Mouse (Mus musculus) large intestine, adult 2 months (tissue): Measurements from ENCODE around the gene Mllt6. TPM values are rescaled to one million over a fixed set of nuclear protein-coding genes. Genes with fewer than 3 reads are reported as not detected.

ENCODE experiments used
- DNase-seq: peaks from one replicate; pipeline ENCODE4 v3.0.0-alpha.2; 2012; ENCODE audit warnings: low read depth, low spot score
- WGBS: fragments of 180-500 bp; shearing (Covaris S2); methylation state at CpG from one replicate; pipeline ENCODE4 v1.1.7; 2018; 5-methylcytosine and 5-hydroxymethylcytosine counted together
- polyA plus RNA-seq: library from polyadenylated mRNA; depleted of rRNA; stranded (reverse); fragments of >200 nt; gene quantifications from 2 replicates; pipeline ENCODE4 v1.2.3, GENCODE M21; 2012

Mllt6 gene
- polyA plus RNA-seq, 1 experiment: 15.8 TPM

DNA sequence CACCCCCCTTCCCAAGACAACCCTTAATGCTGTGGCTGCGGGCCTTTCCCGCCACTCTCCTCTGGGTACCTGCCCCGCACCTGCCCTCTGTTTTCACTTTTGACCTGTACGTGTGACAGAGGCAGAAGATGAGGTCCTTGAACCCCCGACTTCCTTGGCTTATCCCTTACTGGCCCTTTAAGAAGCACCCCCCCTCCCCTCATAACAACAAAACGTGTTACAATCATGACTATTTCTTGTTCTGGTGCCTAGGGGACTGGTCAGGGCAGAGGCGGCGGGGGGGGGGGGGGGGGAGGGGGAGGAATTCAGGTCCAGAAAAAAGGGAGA, 1.1 kb downstream of the Mllt6 start:
- DNase-seq: no peak
- WGBS: 2% methylated on average over 7 of the region's 8 CpGs

DNA sequence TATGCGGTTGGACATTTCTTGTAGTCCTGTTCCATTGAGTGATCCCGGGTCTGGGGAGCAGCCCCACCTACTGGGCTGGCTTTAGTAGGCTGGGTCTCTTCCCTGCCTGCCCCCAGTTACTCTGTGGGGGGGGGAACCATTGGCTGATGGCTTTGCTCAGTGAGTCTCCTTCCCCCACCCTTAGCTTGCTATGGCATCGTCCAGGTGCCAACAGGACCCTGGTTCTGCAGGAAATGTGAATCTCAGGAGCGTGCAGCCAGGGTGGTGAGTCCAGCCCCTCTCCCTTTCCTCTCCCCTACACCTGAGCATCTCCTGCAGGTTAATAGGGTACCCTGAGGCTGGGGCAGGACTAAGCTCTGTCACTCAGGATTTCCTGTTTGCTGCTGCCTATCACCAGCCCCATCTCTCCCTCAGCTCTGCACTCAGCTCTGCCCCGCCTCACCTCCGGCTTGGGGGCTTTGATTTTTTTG, 1.6 kb downstream of the Mllt6 start:
- DNase-seq: no peak
- 42% methylated on average over 6 of the region's 6 CpGs for WGBS

DNA sequence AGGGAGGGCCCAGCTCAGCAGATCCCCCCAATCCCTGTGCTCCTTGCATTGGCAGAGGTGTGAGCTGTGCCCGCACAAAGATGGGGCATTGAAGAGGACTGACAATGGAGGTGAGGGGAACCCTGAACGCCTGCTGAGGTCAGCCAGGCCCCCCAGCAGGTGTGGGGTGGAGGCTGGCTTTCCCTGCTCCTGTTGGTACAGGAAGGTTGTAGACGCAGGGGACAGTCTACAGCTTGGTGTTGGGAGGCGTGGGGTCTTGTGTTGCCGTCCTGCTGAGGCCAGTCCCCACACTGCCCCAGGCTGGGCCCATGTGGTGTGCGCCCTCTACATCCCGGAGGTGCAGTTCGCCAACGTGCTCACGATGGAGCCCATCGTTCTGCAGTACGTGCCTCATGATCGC, 2.2 kb downstream of the Mllt6 start:
- WGBS: 93% methylated on average over 13 of the region's 13 CpGs
- no peak for DNase-seq

DNA sequence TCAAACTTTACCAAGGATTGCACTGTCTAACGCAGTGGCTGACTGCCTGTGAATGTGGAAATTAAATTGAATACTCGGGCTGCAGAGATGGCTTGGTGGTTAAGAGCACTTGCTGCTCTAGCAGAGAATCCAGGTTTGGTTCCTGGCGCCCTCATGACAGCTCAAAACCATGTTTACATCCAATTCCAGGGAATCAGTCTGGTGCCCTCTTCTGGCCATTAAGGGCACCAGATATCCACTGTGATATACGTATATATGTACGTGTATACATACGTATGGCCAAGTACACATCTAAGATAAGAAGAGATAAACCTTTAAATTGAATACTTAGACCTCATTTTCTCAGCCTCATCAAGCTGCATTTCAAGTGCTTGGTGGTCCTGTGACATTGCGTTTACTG, 3.0 kb downstream of the Mllt6 start:
- WGBS: 94% methylated on average over 7 of the region's 7 CpGs
- no peak for DNase-seq

DNA sequence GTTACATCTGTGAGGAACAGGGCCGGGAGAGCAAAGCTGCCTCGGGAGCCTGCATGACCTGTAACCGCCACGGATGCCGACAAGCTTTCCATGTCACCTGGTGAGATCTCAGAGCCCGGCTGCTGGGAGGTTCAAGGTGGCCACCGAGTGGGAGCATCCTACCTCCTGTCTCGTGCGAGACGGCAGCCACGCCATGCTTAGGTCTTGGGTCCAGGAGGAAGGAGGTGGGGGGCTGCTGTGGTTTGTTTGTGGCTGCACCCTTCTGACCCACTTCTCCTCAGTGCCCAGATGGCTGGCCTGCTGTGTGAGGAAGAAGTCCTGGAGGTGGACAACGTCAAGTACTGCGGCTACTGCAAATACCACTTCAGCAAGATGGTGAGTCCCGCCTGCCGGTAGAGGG, 3.6 kb downstream of the Mllt6 start:
- WGBS: 92% methylated on average over 15 of the region's 15 CpGs
- DNase-seq: no peak

DNA sequence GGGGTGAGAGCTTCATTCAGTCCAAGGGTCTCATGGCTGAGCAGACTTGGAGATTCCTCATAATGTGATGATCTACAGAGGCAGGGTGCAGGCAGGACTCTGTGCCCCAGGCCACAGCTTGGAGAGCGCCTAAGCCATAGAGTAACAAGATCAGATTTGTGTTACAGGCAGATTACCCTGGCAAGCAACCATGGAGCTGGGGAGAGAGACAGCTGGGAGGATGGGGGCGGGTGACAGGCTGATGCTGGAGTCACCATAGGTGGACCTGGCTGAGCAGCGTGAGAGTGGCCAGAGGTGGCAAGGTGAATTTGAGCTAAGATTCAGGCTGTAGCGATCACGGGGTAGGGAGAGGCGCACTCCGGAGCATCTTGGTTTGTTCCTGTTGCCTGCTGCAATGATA, 4.9 kb downstream of the Mllt6 start:
- WGBS: 93% methylated on average over 7 of the region's 7 CpGs

DNA sequence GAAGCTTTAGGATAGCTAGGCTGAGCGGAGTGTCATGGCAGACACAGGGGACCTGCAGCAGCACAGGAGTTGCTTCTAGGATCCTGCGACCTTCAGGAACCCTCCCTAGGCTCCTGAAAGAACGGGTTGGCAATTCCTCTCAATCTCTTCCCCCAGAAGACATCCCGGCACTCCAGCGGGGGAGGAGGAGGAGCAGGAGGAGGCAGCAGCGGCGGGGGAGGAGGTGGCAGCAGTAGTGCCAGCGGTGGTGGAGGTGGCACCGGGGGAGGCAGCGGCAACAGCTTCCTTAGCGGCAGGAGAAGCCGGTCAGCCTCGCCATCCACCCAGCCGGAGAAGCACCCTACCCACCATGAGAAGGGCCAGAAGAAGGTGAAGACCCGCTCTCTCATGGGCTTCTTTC, 6.1 kb downstream of the Mllt6 start:
- 71% methylated on average over 15 of the region's 15 CpGs for WGBS
- DNase-seq: no peak

More for the DNA sequence above, 4.9 kb downstream of the Mllt6 start:
- no peak for DNase-seq

DNA sequence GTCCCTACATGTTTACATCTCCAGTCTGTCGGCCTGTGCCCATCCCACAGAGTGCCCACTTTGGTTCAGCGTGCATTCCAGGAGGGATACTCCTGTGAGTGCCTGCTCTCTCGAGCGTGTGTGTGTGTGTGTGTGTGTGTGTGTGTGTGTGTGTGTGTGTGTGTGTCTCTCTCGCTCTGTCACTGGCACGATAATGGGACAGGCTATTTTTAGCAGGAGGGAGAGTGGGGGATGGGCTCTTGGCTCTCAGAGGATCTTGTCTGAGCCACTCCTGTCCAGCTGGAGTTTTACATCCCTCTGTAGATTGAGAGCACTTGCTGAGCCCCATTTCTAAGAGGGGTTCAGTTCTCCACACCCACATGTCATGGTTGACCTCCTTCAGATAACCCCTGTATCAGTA, 6.6 kb downstream of the Mllt6 start:
- WGBS: 53% methylated on average over 6 of the region's 6 CpGs
- no peak for DNase-seq

DNA sequence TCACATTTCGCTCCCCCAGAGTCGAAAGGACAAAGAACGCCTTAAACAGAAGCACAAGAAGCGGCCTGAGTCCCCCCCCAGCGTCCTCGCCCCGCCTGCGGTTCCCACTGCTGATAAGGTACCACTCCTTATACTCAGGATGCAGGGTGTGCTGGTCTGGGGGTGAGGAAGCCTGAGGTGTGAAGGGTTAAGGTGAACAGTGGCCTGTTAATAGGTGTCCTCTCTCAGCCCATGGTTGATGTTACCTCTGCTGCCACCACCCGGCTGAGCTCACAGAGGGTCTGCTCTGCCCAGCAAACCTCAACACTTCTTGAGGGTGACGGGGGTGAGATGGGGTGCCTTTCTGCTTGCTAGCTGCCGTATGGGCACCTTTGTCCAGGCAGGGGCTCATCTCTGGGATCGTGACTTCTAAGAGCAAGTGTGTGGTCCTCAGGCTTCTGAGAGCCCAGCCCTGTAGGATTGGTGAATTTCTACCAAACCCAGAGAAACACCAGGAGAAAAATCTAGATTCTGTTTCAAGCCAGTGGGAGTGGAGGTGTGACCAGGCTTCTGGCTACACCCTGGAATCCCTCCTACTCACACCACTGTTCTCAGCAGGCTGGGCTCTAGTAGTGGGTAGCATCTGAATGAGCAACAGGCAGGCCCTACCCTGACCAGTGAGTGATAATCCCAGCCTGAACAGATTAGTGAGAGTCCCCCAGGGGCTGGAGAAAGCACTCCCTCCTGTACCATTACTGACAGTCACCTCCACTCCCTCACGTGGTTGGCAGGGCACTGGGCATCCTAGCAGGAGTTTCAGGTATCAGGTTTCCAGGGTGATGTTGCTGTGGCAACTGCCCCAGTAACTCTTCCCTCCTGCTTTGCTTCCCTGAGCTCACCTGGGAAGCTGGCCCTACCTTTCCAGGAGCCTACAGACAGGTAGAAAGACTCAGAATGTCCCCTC, 7.3 kb downstream of the Mllt6 start:
- 77% methylated on average over 13 of the region's 13 CpGs for WGBS
- no peak for DNase-seq

DNA sequence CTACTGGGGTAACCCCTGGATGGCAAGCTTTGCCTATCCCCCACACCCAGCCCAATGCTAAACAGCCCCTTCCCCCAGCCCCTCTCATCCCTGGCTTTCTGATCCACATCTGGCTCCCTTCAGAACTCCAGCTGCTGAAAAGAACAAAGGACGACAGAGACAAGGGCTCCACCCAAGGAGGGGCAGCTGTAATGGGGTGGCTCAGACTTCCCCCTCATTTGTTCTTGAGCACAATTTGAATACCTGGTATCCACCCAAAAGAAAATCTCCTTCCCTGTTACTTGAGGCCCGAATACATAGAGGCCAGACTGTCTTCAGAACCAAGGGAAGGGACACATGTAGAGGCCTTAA, 7.9 kb downstream of the Mllt6 start:
- DNase-seq: no peak
- WGBS: 60% methylated on average over 2 of the region's 2 CpGs

DNA sequence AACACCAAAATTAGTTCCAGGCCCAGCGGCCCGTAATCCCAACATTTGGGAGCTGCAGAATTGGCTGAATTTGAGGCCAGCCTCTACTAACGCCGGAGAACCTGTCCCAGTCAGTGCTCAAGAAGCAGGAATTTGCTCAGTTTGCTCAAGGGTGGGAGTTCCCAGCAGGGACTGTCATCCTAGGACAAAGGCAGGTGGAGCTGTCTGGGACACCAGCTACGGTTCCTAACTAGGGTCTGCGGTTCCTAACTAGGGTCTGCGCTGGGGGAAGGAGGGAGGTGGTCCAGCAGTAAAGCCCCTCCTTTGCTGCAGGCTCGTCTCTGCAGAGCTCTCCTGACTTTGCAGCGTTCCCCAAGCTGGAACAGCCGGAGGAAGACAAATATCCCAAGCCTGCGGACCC, 9.9 kb downstream of the Mllt6 start:
- WGBS: 89% methylated on average over 11 of the region's 11 CpGs
- no peak for DNase-seq

DNA sequence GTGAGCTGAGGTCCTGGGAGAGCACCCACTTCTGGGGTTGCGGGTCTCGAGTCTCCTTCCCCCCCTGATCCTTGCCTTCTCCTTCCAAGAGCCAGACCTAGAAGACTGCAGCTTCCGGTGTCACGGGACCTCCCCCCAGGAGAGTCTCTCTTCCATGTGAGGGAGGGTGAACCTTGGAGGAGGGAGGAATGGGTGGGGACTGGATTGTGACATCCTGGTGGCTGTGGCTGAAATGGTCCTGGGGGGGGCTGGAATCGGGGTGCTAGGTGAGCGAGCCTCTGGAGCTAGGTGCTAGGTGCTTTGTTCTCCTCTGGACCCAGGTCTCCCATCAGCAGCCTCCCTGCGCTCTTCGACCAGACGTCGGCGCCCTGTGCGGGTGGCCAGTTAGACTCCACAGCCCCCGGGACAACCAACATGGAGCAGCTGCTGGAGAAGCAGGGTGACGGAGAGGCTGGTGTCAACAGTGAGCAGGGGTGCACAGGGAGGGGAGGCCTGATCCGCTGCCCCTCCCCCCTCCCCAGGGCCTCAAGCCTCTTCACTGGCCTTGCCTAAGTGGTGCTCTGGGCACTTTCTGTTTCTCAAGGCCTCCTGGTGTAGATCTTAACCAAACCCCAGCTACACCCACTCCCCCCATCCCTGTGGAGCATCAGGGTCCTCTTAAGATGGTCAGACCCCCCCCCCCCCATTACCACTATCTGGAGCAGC, 13.0 kb downstream of the Mllt6 start:
- WGBS: 92% methylated on average over 15 of the region's 15 CpGs
- no peak for DNase-seq

DNA sequence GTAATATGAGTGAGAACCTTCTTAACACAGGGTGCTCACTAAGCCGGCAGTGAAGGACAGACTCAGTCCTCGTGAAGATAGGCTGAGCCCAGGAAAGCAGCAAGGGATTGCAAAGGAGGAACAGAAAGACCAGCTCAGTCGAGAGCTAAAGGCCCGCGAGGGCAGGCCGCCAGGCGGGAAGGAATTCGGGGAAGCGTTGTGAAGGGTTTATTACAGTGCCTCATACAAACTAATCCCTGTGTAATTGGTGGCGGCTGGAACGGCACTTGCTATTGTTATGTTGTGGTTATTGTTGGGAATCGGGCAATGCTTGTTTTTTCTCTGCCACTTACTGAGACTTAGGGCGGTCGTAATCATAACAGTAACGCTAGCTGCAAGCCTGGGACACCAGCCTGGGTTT, 14.2 kb downstream of the Mllt6 start:
- WGBS: 42% methylated on average over 15 of the region's 15 CpGs
- no peak for DNase-seq

DNA sequence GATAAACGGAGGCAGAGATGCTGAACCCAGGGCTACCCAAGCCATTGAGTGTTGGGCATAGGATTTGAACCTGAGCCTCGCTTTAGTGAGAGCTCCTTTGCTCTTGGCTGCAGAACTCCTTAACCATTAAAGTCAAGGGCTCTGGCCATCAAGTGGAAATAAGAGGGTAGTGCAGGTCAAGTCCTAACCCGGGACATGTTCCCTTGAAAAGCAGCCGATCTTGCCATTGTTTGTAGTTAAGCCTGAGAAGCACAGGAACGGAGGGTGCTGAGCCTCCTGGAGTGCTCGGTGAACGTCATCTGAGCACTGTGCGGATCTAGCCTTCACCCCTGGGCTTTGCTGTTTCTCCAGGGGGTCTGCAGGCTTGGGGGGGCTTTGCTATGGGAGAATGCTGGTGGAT, 14.6 kb downstream of the Mllt6 start:
- no peak for DNase-seq
- WGBS: 83% methylated on average over 8 of the region's 8 CpGs

DNA sequence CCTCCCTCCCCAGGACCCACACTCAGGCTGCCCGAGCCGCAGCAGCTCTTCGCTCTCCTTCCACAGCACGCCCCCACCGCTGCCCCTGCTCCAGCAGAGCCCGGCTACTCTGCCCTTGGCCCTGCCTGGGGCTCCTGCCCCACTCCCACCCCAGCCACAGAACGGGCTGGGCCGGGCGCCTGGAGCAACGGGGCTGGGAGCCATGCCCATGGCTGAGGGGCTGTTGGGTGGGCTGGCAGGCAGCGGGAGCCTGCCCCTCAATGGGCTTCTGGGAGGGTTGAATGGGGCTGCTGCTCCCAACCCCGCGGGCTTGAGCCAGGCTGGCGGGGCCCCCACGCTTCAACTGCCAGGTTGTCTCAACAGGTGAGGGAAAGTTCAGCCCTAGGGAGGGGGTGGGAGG, 15.1 kb downstream of the Mllt6 start:
- WGBS: 90% methylated on average over 15 of the region's 15 CpGs
- DNase-seq: no peak

DNA sequence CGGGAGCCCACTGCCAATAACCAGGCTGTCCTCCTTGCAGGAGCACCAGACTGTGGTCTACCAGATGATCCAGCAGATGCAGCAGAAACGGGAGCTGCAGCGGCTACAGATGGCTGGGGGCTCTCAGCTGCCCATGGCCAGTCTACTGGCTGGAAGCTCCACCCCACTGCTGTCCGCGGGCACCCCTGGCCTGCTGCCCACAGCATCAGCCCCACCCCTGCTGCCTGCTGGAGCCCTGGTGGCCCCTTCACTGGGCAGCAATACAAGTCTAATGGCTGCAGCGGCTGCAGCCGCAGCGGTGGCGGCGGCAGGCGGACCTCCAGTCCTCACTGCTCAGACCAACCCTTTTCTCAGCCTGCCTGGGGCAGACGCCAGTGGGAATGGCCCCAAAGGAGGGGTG, 17.2 kb downstream of the Mllt6 start:
- WGBS: 73% methylated on average over 12 of the region's 12 CpGs
- DNase-seq: no peak

DNA sequence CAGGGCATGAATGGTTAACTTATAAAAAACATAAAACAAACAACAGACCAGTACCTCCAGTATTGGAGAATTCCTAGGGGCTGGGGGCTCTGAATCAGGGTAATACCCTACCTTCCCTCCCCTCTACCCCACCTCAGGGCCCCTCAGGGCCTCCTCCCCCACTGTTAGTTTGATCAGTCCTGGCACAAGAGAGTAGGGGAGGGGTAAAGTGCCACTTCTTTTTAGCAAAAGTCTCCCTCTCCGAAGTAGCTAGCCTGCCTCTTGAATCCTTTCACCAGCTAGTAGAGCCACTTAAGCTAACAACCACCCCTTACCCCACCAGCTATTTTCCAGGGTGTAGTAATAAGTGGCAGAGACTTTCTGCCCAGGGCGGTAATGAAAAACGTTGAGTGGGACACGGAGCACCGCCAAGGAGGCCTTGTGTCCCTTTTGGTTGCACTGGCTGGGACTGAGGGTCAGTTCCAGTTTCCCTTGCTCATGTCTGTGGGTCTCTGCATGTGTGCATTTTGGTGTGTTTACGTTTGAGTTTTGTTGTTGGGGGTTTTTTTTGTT, 19.4 kb downstream of the Mllt6 start:
- WGBS: 81% methylated on average over 6 of the region's 6 CpGs

DNA sequence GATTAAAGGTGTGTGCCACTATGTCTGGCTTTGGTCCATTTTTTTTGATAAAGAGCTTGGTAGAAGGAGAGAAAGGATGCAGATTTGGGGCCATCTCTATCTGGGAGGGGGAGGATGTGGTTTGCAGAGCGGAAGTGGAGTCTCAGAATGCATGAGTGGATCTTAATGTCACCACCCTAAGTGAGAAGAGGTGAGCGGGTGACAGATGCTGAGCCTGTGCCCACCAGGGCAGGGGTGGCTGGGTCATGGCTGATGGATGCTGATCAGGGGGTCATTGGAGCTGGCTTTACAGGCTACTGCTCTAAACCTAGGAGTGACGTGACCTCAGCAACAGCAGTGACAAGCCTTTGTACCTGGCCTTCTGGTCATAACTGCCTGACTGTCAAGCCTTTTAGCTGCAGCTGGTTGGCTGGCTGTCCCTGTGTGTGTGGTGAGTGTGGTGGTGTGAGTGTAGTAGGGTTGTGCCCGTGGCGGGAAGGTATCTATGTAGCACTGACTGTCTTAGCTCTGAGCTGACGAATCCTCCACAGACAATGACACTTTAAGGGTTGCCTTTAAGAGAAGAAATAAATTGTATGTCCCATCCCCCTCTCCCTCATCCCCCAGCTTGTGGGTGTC, 21.0 kb downstream of the Mllt6 start:
- no peak for DNase-seq
- WGBS: 63% methylated on average over 6 of the region's 6 CpGs

More for the DNA sequence above, 19.4 kb downstream of the Mllt6 start:
- DNase-seq: no peak

DNA sequence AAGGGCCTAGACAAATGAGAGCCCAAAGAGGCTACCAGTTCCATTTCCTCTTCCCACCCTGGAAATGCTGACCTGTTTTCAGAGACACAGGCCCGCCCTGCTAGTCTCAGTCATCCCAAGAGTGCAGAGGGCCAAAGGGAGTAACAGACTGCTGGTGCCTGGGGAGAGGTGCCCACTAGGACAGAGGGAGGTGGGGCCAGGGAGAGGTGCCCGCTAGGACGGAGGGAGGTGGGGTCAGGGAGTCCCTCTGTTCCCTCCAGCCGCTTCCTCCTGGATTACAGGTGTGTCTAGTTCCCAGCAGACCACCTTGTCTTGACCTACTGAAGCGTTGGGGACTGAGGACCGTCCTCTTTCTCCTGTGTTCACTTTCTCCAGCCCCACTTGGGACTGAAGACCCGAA, 21.6 kb downstream of the Mllt6 start:
- 19% methylated on average over 7 of the region's 7 CpGs for WGBS
- DNase-seq: no peak

DNA sequence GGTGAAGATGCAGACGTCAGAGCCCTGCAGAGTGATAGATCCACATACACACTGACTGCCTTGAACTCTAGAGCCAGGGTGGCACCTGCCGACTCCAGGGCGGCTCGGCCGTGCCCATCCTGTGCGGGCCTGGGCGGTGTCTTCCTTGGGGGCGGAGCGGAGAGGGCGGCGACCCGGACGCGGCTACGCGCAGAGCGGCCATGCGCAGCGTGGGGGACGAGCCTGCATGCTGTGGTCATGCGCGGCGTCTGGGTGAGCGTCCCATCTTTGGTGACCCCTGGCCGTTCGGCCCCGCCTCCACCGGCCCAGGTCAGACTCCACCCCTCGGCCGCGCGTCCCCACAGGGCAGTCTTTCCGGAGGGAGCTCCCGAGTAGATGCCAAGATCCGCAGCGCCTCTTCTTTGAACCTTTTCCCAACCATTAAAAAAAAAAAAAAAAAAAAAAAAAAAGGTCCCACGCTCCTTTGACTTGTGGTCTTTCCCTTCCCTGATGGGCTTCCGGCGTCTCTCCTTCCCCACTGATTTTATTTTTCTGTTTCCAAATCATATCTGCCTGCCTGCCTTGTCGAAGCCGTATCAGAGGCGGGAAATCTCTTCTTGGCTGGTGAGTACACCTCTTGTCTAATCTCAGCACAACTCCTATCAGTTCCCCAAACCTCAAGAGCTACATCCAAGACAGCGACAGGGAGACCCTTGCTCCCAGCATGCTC, 22.6 kb downstream of the Mllt6 start, which contains the start of gene Cisd3:
Gene Cisd3 (plus strand): TSS at position 214 of the 709 bp plus-strand sequence.
- under 1% methylated on average over 43 of the region's 43 CpGs for WGBS
- DNase-seq: no peak
